Mouse (Mus musculus) brown adipose tissue, adult 24 weeks (tissue): Measurements from ENCODE around the gene Sptb. TPM values are rescaled to one million over a fixed set of nuclear protein-coding genes. Genes with fewer than 3 reads are reported as not detected.

Experiments
- H3K27ac ChIP-seq: fragments of 200-500 bp; replicated peaks from 2 replicates; pipeline ENCODE4 v1.5.1; 2012; ENCODE audit warnings: low read depth, mild to moderate bottlenecking, low read length
- H3K4me1 ChIP-seq: fragments of 200-500 bp; 2 replicates; pipeline ENCODE4 v1.6.1; 2012; ENCODE audit warnings: low read length, mixed read lengths; ENCODE audit not compliant: control insufficient read depth, insufficient read depth, insufficient read length
- H3K4me3 ChIP-seq: fragments of 200-500 bp; 2 replicates; pipeline ENCODE4 v1.5.1; 2012; ENCODE audit warnings: low read depth, mild to moderate bottlenecking, low read length, moderate library complexity; ENCODE audit not compliant: insufficient read depth
- polyA plus RNA-seq: library from polyadenylated mRNA; stranded (reverse); fragments of >200 nt; gene quantifications from 2 replicates; pipeline ENCODE4 v1.2.4, GENCODE M21; 2012; ENCODE audit not compliant: missing spikeins, insufficient read depth, insufficient read length

Gene Sptb
- polyA plus RNA-seq, 1 experiment: 1.3 TPM

DNA sequence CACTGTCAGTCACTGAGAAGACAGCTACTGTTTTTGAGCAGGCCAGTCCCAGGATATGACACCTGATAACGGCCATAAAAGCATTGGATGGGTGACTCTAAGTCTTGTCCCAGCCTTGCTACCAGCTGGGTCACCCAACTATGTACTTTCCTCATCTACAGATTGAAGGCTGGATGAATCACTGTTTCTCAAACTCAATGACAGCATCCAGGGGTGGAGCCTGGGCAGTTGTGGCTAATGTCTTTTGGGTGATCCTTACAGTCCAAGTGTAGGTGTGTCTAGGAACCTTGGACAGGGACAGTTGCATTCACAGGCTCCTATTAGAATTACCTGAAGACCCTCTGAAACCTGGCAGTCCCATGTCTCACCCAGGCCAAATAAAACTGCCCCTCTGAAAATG is 130.5 kb downstream of the Sptb start:
- H3K27ac ChIP-seq: no peak overlapping the region
- peaks cover 17% of the 10 kb centered on the region for H3K4me1 ChIP-seq
- H3K4me3 ChIP-seq: no peak overlapping the region

DNA sequence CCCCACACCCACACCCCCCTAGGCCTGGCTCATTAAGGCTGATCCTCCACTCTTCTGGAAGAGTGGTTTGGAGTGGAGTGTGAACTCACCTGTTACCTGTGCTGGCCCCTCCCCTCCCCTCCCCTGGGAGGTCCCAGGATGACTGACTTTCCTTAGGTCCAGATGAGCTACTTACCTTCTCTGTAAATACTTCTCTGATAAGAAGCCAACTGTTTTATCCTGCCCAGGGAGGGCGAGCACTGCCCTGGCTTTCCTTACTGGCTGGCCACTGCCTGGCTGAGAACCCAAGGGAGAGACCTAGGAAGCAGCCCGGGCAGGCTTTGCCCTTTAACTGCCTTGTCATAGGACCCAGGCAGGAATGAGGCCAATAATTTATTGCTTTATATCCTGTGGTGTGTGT is 131.9 kb downstream of the Sptb start:
- Histone ChIP-seq H3K27ac (no peak overlapping the region), H3K4me3 (no peak overlapping the region), H3K4me1 (peaks cover 17% of the 10 kb centered on the region)

DNA sequence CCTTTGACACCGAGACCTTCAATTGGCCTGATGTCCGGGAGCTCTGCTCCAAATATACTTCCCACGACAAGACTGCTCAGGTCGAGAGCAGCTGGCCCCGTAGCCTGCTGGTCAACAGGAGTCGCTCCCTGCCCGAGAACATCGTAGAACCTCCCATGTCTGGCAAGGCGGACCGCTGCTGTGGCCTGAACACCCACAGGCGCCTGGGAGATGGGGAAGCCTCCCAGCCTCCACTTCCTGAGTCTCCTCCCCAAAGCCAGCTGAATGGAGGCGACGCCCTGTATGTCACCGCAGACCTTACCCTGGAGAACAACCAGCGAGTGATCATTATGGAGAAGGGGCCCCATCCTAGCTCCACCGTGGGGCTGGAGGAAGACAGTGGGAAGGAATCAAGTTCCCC is 132.5 kb downstream of the Sptb start:
- no peak overlapping the region for H3K4me3 ChIP-seq
- H3K27ac ChIP-seq: no peak overlapping the region
- peaks cover 16% of the 10 kb centered on the region for H3K4me1 ChIP-seq

DNA sequence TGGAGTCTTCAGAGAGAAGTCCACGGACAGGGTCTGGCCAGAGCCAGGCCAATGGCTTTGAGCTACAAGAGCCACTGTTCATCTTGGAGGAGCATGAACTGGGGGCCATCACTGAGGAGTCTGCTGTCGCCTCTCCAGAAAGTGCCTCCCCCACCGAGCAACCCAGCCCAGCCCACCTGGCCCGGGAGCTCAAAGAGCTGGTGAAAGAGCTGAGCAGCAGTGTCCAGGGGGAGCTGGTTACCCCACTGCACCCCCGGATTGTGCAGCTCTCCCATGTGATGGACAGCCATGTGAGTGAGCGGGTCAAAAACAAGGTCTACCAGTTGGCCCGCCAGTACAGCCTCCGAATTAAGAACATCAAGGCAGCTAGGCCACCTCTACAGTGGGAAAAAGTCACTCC is 133.5 kb downstream of the Sptb start:
- no peak overlapping the region for H3K4me3 ChIP-seq
- no peak overlapping the region for H3K27ac ChIP-seq
- H3K4me1 ChIP-seq: peaks cover 8% of the 10 kb centered on the region

DNA sequence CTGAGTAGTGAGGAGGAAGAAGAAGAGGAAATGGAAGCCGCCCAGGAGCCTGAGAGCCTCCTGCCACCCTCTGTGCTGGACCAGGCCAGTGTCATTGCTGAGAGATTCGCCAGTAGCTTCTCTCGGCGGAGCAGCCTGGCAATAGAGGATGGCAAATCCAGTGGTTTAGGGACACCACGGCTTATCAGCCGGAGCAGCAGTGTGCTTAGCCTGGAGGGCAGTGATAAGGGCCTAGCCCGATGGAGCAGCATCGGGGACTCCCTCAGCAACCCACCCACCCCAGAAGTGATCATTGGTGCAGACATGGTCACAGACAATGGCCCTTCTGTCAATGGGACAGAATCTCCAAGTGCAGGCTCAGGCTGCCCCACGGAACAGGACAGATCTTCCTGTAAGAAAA is 134.3 kb downstream of the Sptb start:
- H3K4me3 ChIP-seq: no peak overlapping the region
- H3K4me1 ChIP-seq: peaks cover 6% of the 10 kb centered on the region
- no peak overlapping the region for H3K27ac ChIP-seq

DNA sequence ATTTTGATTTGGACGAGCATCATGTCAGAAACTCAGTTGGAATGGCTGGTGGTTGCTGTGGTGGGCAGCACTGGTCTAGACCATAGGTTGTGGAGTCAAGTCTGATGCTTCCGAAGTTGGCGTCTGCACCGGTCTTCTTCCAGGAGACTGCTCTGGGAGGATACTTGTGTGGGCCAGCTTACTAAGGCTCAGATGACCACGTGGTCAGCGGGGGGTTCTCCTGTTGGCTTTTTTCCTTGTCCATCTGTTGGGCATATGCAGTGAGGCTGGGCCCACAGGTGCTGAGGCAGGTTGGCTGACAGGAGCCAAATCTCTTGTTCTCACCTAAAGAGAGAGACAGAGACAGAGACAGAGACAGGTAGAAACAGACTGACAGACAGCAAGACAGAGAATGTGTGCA is 135.5 kb downstream of the Sptb start:
- Histone ChIP-seq H3K4me1 (peaks cover 4% of the 10 kb centered on the region), H3K27ac (no peak overlapping the region), H3K4me3 (no peak overlapping the region)

DNA sequence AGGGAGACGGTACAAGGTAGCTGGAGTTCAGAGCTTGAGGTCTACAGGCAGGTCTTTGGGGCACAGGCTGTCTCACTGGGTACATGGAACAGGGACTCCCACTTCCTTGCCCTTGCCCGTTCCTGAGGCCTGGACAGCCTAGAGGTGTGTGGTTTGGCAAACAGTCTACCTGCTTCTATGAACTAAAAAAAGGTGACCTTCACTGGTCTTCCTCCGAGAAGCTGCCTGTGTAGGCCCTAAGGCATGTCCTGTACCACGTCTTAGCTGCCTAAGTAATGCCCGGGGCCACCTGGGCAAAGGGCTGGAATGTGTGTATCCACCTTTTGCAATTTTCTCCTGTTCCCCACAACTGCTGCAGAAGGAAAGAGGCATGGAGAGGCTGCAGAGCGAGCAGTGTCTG is 137.0 kb downstream of the Sptb start:
- no peak overlapping the region for H3K4me3 ChIP-seq
- H3K4me1 ChIP-seq: no peaks in the 10 kb centered on the region; the same call in 1 of the 2 replicates
- no peak overlapping the region for H3K27ac ChIP-seq

DNA sequence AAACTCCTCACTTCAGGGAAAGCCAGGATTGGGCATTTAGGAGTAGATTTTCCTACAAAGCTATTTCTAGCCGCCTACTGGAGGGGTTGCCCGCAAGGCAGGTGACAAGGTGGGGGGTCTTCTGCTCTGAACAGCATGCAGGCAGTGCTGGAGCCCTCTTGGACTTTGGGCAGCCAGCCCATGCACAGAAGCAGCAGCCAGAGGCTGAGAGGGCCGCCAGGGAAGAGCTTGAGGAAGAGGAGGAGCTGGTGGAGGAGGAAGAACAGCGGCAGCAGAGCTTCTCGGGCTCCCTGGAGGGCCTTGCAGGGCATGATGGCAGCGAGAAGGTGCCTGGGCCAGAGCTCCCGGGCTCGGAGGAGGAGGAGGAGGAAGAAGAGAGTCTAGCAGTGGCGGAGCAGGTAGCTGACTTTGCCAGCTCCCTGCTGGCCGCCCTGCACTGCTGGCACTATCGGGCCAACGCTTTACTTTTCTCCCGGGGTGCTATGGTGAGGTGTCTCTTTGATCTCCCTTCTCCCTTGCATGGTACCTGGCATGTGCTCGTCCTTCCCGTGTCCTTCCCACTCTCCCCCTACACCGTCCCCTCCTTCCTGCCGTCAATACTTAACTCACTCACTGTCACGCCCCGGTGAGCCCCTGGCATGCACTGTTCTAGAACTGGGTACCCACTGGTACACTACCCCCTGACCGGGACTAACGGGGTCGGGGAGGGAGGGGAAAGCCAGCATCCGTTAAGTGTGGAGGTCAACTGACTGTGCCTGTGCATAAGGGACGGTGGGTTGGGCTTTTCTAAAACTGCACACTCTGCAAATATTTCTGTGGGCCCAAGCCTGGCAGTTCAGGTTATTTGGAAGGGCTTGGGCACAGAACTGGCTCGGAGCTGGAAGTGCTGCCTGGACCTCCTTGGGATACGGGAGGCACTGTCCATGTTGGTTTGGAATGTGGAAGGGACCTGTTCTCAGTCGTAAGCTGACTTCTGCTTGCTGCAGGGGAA is 137.8 kb downstream of the Sptb start:
- Histone ChIP-seq H3K4me1 (no peaks in the 10 kb centered on the region), H3K4me3 (no peak overlapping the region), H3K27ac (no peak overlapping the region)

DNA sequence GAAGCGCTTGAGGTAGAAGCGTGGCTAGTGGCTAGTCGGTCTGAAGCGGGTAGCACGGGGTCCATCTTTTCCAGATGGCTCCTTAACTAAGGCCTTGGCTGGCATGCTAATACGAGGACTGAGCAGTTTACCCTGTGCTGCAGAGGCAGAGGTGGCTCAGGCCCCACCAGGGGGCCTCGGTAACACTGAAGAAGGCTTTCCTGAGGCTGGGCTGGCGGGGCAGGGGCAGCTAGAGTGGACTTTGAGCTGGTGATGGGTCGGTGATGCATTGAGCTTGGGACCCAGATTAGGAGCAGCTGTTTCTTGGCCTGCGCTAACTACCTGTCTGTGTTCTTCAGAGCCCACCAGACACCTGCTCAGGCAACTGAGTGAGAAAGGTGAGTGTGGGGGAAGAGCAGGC is 139.1 kb downstream of the Sptb start:
- no peak overlapping the region for H3K4me3 ChIP-seq
- no peak overlapping the region for H3K27ac ChIP-seq
- H3K4me1 ChIP-seq: no peaks in the 10 kb centered on the region

DNA sequence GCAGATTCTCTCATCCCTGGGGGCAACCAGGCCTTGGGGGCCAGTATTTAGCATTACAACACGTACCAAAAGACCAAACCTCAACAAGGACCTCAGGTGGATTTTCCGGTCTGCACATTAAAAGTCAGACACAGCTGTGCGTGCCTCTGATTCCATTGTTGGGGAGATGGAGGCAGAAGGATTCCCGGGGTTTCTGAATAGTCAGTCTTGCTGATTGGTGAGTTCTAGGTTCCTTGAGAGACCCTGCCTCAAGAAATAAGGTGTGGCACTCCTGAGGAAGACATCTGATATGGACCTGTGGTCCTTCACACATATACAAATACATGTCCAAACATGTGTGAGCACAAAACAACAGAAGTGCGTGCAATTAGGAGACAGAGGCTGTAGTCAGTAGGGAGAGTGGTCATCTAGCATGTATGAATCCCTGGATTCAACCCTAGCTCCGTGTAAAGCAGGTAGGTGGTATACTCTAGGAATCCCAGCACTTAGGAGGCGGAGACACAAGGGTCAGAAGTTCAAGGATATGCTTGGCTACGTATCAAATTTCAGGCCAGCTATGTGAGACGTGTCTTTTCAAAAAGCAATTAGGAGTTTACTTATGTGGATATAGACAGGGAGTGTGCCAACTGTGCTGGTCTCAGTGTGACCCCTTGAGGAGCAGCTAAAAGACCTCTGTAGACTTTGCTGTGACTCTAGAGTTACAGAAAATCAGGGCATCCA is 140.0 kb downstream of the Sptb start:
- Histone ChIP-seq H3K27ac (no peak overlapping the region), H3K4me3 (no peak overlapping the region), H3K4me1 (no peaks in the 10 kb centered on the region)

DNA sequence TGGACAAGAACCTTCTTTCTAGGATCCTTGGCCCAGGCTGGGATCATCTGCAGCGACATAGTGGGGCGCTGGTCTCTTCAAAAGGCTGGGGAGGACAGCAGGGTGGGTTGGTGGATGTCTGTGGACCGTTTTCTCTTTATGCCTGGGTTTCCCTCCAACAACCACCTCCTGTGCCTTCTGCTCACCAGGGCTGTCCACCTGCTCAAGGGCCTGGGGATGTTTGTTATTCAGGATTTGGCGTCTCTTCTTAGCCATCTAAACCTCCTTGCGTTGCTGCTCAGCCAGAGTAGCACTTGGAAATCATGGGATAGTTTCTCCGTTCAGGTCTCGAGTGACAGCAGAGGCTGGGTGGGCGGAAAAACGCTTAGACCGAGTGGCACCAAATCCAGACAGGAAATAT is 144.1 kb downstream of the Sptb start:
- H3K4me1 ChIP-seq: peaks cover 3% of the 10 kb centered on the region; the same call in 1 of the 2 replicates
- no peak overlapping the region for H3K4me3 ChIP-seq
- no peak overlapping the region for H3K27ac ChIP-seq

DNA sequence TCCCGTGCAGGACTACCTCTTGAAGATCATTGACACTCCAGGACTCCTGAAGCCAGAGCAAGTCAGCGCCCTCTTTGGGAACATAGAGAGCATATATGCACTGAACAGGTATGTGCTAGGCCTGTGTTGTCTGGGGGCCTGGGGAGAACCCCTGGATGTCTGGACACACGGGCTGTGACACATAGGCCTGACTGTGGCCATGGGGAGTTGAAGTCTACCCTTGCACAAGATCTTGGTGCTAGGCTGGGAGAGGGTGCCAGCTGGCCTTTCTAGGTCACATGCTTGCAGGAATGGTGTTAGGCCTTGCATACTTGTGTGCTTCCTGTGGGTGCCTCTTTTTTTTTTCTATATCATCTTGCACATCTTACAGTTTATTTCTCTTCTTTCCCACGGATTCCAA is 148.2 kb downstream of the Sptb start:
- H3K4me1 ChIP-seq: peaks cover 11% of the 10 kb centered on the region
- no peak overlapping the region for H3K4me3 ChIP-seq
- H3K27ac ChIP-seq: no peak overlapping the region

DNA sequence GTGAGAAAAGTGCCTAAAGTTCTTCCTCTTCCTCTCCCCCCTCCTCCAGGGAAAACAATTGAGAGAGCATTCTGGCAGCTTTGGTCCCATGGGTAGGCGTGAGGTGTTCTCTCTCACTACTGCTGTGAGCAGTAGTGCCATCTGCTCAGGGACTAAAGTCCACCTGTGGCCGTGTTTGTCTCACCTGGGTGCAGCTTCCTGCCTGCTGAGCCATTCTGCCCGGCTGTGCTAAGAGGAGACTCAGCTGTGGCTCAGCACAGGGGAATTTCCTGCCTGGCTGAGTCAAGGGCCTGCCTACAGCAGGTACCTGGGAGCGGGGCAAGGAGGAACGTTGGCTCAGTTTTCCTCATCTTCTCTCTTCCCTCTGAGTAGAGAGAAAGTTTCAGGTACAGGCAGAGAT is 152.1 kb downstream of the Sptb start:
- Histone ChIP-seq H3K4me1 (peaks cover 37% of the 10 kb centered on the region), H3K27ac (no peak overlapping the region), H3K4me3 (no peak overlapping the region)

DNA sequence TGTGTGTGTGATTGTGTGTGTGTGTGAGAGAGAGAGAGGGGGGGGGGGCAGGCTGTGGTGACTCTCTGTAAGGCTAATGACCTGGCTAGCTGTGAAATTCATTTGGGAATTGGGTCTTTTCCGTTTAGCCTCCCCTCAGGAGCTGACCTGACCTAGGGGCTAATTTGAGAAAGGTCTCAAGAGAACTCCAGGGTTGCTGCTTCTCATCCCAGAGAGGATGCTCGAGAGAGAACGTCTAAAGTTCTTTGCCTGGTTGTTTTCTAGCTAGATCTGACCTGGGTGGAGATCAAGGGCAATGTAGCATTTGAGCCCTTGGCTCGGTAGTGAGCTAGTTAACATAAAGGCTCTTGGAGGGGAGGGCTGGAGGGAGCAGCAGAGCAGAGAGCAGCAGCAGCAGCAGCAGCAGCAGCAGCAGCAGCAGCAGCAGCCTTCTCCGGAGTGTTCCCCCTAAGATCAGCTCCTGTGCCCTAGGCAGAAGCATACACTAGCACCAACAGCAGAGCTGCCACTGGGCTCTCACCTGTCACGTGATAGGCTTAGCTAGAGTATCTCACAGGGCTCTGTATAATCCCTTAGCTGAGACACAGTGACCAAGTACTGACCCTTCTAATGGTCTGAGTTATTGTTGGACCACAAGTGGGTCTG is 153.5 kb downstream of the Sptb start:
- Histone ChIP-seq H3K27ac (0 out of 2 replicates have a peak overlapping the region, but pooled peaks have one; percentile 23), H3K4me3 (no peak overlapping the region), H3K4me1 (peaks cover 42% of the 10 kb centered on the region)

DNA sequence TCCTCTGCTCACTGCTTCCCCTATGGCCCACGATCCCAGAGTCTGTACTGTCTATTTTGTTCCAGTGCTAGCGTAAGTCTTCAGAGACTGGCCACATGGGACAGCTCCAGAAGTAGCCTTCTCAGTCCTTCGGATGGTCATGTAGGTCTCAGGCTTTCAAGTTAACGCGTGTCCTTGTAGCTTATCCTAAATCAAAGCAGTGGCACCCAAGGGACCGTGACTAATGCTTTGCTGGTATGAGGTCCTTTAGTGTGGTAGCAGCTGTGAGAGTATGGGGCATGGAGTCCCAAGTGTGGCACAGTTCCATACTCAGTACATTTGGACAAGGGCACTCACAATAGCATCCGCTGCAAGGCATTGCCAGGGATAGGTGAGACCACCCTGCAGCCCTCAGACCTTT is 154.2 kb downstream of the Sptb start:
- H3K27ac ChIP-seq: peak overlapping the region; percentile 25
- no peak overlapping the region for H3K4me3 ChIP-seq
- peaks cover 41% of the 10 kb centered on the region for H3K4me1 ChIP-seq
